Mouse (Mus musculus): Measurements from ENCODE around the gene Ptgr1.

Gene Ptgr1

DNA sequence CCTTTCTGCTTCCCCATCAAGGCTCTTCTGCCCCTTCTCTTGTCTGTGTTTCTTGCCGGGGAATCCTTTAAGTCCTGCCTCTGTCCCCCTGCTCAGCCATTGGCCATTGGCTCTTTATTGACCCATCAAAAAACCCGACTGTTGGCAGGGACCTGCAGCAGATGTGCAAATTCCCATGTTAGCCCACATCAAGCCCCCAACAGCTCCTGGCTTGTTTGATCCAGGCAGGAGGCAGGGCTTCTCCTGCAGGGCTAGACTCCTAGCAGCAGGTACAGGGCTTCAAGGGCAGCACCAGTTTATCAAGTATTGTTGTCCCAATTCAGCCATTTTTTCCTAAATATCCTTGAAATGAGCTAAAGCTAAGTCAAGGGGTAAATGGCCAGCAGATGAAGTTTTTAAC is 60.8 kb downstream of the Ptgr1 start:
- DNase-seq (ENCODE audit: low spot score) = no peak

GRCm38 (mm10) chr4:58925664-58926063 is 61.3 kb downstream of the Ptgr1 start:
- DNase-seq (ENCODE audit: low spot score) = no peak

GRCm38 (mm10) chr4:58923933-58924332 is 63.0 kb downstream of the Ptgr1 start:
- DNase-seq (ENCODE audit: low spot score) = no peak
